Mouse (Mus musculus) bone marrow macrophage, adult 2 months (primary cell): ENCODE measurements around the gene Cabp7. TPM values are rescaled to one million over a fixed set of nuclear protein-coding genes. Genes with fewer than 3 reads are reported as not detected.

Experiments used
- H3K27ac ChIP-seq: 2 replicates; pipeline ENCODE4 v1.5.1; 2012; ENCODE audit warnings: low read depth, low read length; ENCODE audit not compliant: insufficient read depth
- H3K4me1 ChIP-seq: 2 replicates; pipeline ENCODE4 v1.6.1; 2012; ENCODE audit warnings: low read length; ENCODE audit not compliant: control insufficient read depth, insufficient read depth
- H3K4me3 ChIP-seq: 2 replicates; pipeline ENCODE4 v1.5.1; 2012; ENCODE audit warnings: mild to moderate bottlenecking, low read length, moderate library complexity; ENCODE audit not compliant: insufficient read depth
- CTCF ChIP-seq: IDR thresholded peaks from 2 replicates; pipeline ENCODE4 v1.5.1; 2012; ENCODE audit warnings: low read depth, mild to moderate bottlenecking, low read length, moderate library complexity
- POLR2A ChIP-seq: IDR thresholded peaks from 2 replicates; pipeline ENCODE4 v1.6.1; 2012; ENCODE audit warnings: mild to moderate bottlenecking, low read depth, low read length, borderline replicate concordance
- polyA plus RNA-seq: library from polyadenylated mRNA; stranded (reverse); fragments of >200 nt; gene quantifications from 2 replicates; pipeline ENCODE4 v1.2.4, GENCODE M21; 2012; ENCODE audit not compliant: missing spikeins, insufficient read depth, insufficient read length

The Cabp7 gene
- polyA plus RNA-seq, 1 experiment: not detected

DNA sequence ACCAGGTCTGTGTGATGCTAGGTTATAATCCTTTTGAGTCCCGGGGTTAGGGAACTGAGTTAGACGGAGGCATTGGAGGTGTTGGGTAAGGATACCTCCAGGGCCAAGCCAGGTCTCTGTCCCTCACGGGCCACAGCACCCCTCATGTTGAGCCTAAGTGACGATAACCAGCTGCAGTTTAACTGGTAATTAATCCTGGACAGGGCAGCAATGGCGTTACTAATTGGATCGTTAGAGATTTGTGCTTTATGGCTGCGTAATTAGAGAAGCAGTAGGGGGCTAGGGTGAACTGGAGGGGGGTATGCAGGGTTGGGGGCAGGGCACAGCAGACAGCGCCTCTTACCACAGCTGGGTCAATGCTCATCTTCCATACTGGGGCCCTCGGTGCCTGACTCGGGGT is 6.3 kb upstream of the Cabp7 start:
- no peak overlapping the region for H3K4me3 ChIP-seq
- TF ChIP-seq POLR2A (no peak), CTCF (no peak)
- H3K27ac ChIP-seq: no peak overlapping the region
- no peaks in the 10 kb centered on the region for H3K4me1 ChIP-seq

DNA sequence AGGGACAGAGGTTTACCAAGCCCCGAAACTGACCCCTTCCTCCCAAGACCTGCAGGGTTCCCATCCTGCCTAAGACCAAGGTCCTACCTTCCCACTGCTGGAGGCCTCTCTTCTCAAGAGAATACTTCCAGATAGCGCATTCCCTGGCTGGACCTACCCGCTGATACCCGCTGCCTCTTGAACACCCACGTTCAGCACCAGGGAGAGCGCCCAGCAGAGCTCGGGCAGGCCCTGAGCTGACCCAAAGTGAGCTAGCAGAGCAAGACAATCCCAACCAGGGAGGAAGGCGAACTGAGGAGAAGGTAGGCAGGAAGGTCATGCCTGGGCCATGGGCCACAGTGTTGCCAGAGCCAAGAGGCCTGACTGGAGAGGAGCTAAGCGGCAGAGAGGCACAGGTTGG is 3.7 kb upstream of the Cabp7 start:
- Histone ChIP-seq H3K4me3 (no peak overlapping the region), H3K4me1 (no peaks in the 10 kb centered on the region), H3K27ac (no peak overlapping the region)
- TF ChIP-seq POLR2A (no peak), CTCF (no peak)

DNA sequence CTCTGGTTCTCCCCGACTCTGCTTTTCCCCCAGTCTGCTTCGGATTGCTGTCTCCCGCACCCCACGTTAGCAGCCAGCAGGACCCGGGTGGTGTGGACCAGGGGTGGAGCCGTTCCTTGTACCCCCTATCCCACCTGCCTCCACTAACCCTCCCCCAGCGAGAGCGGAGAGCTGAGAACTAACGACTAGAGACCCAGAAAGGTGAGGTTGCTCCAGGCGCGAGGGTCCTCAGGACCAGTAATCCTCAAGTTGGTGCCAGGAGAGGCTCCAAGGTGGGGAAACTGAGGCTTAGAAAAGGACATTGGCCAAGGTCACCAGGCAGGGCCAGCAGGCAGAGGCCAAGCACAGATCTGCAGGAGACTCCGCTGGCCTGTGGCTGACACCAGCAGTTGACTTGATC is 707 bp upstream of the Cabp7 start:
- H3K4me1 ChIP-seq: no peaks in the 10 kb centered on the region
- TF ChIP-seq POLR2A (no peak), CTCF (no peak)
- H3K27ac ChIP-seq: no peak overlapping the region
- H3K4me3 ChIP-seq: 0 out of 2 replicates have a peak overlapping the region, but pooled peaks have one; percentile 11

DNA sequence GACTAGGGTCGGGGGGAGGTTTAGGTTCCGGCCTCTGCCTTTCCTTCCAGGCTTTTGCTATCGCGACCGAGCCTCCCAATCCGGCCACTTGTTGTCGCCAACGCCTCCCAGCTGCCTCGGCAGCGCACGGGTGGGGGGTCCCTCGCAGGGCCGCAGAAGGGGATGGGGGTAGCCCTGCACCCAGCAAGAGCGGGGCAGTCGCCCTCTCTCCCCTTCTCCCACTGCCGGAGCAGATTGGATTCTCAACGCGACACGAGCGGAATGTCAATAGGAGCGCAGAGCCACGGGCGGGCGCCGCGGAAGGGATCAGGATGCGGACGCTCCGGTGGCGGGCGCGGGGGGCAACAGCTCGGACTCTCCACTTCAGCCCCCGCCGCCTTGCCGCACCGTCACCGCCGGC is 609 bp downstream of the Cabp7 start:
- Histone ChIP-seq H3K4me3 (no peak overlapping the region), H3K27ac (no peak overlapping the region), H3K4me1 (no peaks in the 10 kb centered on the region)
- TF ChIP-seq POLR2A: no peak
- TF ChIP-seq CTCF: no peak

DNA sequence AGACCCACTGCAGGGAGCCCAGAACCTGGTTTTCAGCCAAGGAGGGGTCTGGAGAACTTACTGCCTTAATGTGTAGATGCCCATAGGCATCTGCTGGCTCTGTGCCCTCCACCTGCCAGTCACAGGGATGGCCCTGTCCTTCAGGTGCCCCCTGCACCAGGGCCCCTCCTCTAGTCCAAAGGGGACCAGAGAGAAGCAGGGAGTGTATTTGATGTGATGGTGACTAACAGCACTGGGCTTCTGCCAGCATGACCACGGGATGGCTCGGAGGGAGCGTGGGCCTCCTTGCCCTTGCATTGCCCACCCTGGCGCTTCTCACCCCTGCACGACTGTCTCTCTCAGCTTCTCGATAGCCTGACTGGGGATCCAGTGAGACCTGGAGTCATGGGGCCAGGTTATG is 1.9 kb downstream of the Cabp7 start:
- Histone ChIP-seq H3K4me1 (no peaks in the 10 kb centered on the region), H3K27ac (no peak overlapping the region), H3K4me3 (no peak overlapping the region)
- no peak for TF ChIP-seq CTCF
- no peak for TF ChIP-seq POLR2A

DNA sequence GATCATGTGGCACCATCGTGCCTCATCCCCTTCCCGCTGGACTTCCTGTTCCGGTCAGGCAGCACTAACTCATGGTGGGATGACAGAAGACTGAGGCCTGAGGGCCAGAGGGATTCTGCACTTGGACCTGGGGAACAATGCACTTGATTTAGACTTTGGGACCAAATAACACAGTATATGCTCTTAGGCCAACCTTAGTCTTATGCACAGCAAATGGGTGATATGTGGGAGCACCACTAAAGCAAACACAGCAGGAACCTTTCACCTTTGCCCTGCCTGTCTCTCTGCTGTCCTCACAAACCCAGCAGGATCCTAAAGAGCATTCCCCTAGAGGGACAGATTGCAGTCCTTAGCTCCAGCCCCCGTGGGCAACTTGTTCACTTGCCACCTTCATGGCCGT is 5.8 kb downstream of the Cabp7 start:
- Histone ChIP-seq H3K27ac (no peak overlapping the region), H3K4me3 (no peak overlapping the region), H3K4me1 (no peaks in the 10 kb centered on the region)
- no peak for TF ChIP-seq CTCF
- no peak for TF ChIP-seq POLR2A

DNA sequence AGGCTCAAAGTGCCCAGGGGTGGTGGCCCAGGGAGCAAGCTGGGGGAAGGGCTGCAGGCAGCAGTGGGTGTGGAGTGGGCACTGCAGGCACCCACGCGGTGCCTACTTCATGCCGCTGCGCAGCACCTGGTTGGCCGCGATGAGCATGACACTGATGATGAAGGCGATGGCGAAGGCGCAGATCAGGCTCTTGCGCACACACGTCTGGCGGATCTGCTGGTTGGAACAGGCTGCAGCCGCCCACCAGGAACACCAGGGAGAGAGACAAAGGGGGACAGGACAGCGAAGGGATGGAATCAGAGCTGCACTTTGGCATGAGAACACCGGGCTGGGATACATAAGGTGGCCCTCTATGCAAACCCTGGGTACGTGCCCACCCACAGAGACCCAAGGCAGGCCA is 7.9 kb downstream of the Cabp7 start:
- TF ChIP-seq POLR2A (no peak), CTCF (no peak)
- Histone ChIP-seq H3K27ac (no peak overlapping the region), H3K4me1 (no peaks in the 10 kb centered on the region), H3K4me3 (no peak overlapping the region)

DNA sequence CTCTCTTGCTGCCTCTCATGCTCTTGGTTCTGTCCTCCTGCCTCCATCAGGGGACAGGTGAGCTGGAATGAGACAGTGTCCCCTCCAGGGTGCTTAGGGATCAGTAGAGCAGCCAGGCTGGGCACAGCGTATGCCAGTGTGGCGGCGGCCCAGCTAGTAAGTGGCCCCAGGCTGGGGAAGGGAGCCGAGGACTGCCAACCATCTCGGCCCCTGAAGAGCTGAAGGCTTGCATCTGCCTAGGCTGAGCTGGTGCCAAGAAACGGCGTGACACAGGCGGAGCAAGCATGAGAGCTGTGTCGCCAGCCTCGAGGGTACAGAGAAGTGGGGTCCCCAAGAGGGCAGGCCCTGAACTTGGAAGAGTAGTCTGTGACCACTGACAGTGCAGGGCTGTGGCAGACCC is 8.9 kb downstream of the Cabp7 start:
- H3K4me1 ChIP-seq: no peaks in the 10 kb centered on the region
- no peak for TF ChIP-seq CTCF
- no peak for TF ChIP-seq POLR2A
- H3K4me3 ChIP-seq: no peak overlapping the region
- H3K27ac ChIP-seq: no peak overlapping the region

DNA sequence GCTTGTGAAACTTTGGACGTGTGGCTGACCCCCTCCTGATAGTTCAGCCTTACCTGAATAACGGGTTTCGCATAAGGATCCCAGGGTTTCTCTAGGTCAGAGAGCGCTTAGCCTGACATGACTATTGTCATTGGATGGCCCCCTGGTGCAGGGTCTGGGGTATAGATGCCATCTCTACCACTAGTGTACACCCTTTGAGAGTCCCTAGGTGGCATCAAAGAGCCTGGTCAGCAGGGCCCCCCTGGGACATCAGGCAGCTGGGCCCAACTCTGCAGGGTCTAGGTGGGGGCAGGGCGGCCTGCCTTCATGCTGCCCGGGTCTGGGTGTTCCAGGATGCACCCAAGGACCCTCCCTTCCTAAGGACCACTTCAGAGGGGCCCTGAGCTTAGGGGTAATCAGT is 10.2 kb downstream of the Cabp7 start:
- H3K27ac ChIP-seq: no peak overlapping the region
- no peaks in the 10 kb centered on the region for H3K4me1 ChIP-seq
- no peak for TF ChIP-seq CTCF
- TF ChIP-seq POLR2A: no peak
- H3K4me3 ChIP-seq: no peak overlapping the region

DNA sequence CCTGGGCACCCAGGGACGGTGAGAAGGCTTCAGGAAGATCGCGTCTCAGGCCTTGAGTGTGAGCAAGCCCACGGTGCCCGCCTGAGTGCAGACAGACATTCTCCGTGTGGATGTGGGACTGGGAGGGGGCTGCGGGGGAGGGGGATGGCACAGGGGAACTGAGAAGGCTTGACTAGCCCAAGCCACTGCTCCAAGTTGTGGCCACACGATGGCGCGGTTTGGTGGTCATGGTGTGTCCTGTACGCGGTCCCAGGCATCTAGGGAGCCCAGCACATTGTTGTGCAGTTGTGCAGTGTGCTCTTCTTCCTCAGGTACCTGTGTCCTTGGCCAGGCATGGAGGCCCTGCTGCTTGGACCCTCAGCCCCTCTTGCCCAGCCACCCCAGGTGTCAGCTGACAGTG is 12.4 kb downstream of the Cabp7 start:
- H3K4me3 ChIP-seq: no peak overlapping the region

DNA sequence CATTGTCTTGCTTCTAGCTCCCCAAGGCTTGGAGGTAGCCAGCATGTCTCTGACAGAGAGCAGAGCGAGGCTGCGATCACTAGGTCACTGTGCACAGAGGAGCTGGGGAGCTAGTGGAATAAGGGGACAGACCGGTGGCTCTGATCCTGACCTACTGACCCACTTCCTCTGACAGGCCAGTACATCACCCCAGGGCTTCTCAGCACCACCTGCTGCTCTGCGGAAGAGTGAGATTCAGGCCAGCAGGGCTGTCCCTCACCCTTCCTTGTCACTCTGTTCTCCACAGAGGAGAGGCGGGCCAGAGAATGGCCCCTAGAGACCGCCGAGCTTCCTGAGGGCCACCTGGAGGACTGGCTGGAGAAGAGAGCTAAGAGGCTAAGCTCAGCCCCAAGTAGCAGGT is 14.8 kb downstream of the Cabp7 start:
- no peak for TF ChIP-seq POLR2A
- TF ChIP-seq CTCF: no peak
- Histone ChIP-seq H3K4me1 (peaks cover 5% of the 10 kb centered on the region), H3K4me3 (no peak overlapping the region), H3K27ac (no peak overlapping the region)

More for the DNA sequence above, 12.4 kb downstream of the Cabp7 start:
- Histone ChIP-seq H3K27ac (no peak overlapping the region), H3K4me1 (peaks cover 5% of the 10 kb centered on the region)
- no peak for TF ChIP-seq POLR2A
- TF ChIP-seq CTCF: no peak
